Mouse (Mus musculus) neural tube, embryonic 14.5 days (tissue): ENCODE measurements around the gene Sema6b. TPM values are rescaled to one million over a fixed set of nuclear protein-coding genes. Genes with fewer than 3 reads are reported as not detected.
A peak's percentile ranks its signal among the peaks of the same experiment; 100 is the strongest.
"Not testable (repeated sequence)": the region's sequence is repeated elsewhere in the genome, so short reads cannot be mapped to it uniquely, and the experiment has no call there.

Experiments used
- ATAC-seq: fragments of 200-750 bp; cut with Nextera tagmentation; 2 replicates; pipeline ENCODE4 v1.8.0; 2017; ENCODE audit warnings: low read depth, mild to moderate bottlenecking, moderate TSS enrichment, moderate library complexity
- H3K27ac ChIP-seq: fragments of 300-500 bp; sonication (generic); 2 replicates; pipeline ENCODE4 v1.5.1; 2014; ENCODE audit warnings: low read depth, mild to moderate bottlenecking, control low read depth, low read length, moderate library complexity, mixed read lengths
- H3K27me3 ChIP-seq: fragments of 300-500 bp; sonication (generic); 2 replicates; pipeline ENCODE4 v1.6.1; 2014; ENCODE audit warnings: low read length; ENCODE audit not compliant: control insufficient read depth, insufficient read depth
- H3K36me3 ChIP-seq: fragments of 300-500 bp; sonication (generic); 2 replicates; pipeline ENCODE4 v1.6.1; 2014; ENCODE audit warnings: low read length, mixed read lengths; ENCODE audit not compliant: control insufficient read depth, insufficient read depth
- H3K4me1 ChIP-seq: fragments of 300-500 bp; sonication (generic); 2 replicates; pipeline ENCODE4 v1.6.1; 2014; ENCODE audit warnings: low read length; ENCODE audit not compliant: control insufficient read depth, insufficient read depth
- H3K4me2 ChIP-seq: fragments of 300-500 bp; sonication (generic); 2 replicates; pipeline ENCODE4 v1.6.1; 2014; ENCODE audit warnings: mild to moderate bottlenecking, low read depth, low read length, control low read depth
- H3K4me3 ChIP-seq: fragments of 300-500 bp; sonication (generic); 2 replicates; pipeline ENCODE4 v1.5.1; 2014; ENCODE audit warnings: low read depth, low read length, control low read depth, mixed read lengths
- H3K9ac ChIP-seq: fragments of 300-500 bp; sonication (generic); replicated peaks from 2 replicates; pipeline ENCODE4 v1.6.1; 2014; ENCODE audit warnings: low read depth, mild to moderate bottlenecking, control low read depth, low read length, mixed read lengths
- H3K9me3 ChIP-seq: fragments of 300-500 bp; sonication (generic); 2 replicates; pipeline ENCODE4 v1.6.1; 2016; ENCODE audit warnings: low read length; ENCODE audit not compliant: control insufficient read depth
- WGBS: fragments of 180-500 bp; shearing (Covaris S2); extraction: QIAGEN DNeasy Blood & Tissue Kit; methylation state at CpG from one replicate; pipeline ENCODE4 v1.1.7; 2014; 5-methylcytosine and 5-hydroxymethylcytosine counted together
- polyA plus RNA-seq: library from polyadenylated mRNA; unstranded; fragments of >200 nt; fragmentation: Nextera tagmentation; extraction: Ambion mirVana; gene quantifications from 2 replicates; pipeline ENCODE4 v1.2.1, GENCODE M21; 2014

Gene Sema6b
- polyA plus RNA-seq, 1 experiment from 2014 or later = 13.8 TPM

- H3K4me1 ChIP-seq = no peaks in the 10 kb centered on the region
- no peak overlapping the region for H3K9ac ChIP-seq
- H3K4me2 ChIP-seq = no peak overlapping the region
- 75% methylated on average over 3 of the region's 3 CpGs for WGBS
- H3K27me3 ChIP-seq = no peaks in the 10 kb centered on the region
- no peak overlapping the region for H3K4me3 ChIP-seq
- no peaks in the 10 kb centered on the region for H3K36me3 ChIP-seq
- no peak overlapping the region for H3K27ac ChIP-seq
- H3K9me3 ChIP-seq = no peaks in the 10 kb centered on the region
- peak; percentile 9; the same call in 1 of the 2 replicates for ATAC-seq
Measured at GRCm38 (mm10) chr17:56112743-56113142, 27.4 kb downstream of the Sema6b start.

- H3K4me1 ChIP-seq = no peaks in the 10 kb centered on the region
- peak; percentile 32; the same call in 1 of the 2 replicates for ATAC-seq
- no peak overlapping the region for H3K9ac ChIP-seq
- 44% methylated on average over 5 of the region's 5 CpGs for WGBS
- no peaks in the 10 kb centered on the region for H3K36me3 ChIP-seq
- no peak overlapping the region for H3K4me3 ChIP-seq
- no peaks in the 10 kb centered on the region for H3K27me3 ChIP-seq
- H3K9me3 ChIP-seq = no peaks in the 10 kb centered on the region
- H3K4me2 ChIP-seq = no peak overlapping the region
- H3K27ac ChIP-seq = no peak overlapping the region
Measured at GRCm38 (mm10) chr17:56111864-56112263, 28.3 kb downstream of the Sema6b start.

DNA sequence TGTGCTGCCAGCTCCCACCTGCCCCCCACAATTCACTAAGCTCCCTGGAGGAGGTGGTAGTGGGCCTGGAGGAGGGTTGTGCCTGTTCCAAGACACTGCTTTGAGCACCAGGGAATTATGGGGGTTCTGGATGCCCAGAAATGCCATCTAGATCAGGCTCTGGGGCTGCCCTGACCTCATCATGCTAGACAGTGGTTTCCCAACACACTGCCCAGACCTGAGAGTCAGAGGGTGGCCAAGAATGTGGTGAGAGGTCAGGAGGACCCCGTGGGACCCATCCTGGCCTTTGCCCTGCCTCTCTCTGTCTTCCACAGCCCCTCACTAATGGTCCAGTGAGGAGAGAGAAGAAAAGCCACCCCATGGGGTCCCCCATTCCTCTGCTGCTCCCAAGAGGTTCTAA lies 29.1 kb downstream of the Sema6b start:
- 42% methylated on average over 1 of the region's 1 CpGs for WGBS
- H3K36me3 ChIP-seq = no peaks in the 10 kb centered on the region
- H3K4me2 ChIP-seq = no peak overlapping the region
- ATAC-seq = no peak
- no peak overlapping the region for H3K27ac ChIP-seq
- H3K4me1 ChIP-seq = no peaks in the 10 kb centered on the region
- no peak overlapping the region for H3K9ac ChIP-seq
- H3K4me3 ChIP-seq = no peak overlapping the region
- H3K9me3 ChIP-seq = no peaks in the 10 kb centered on the region
- no peaks in the 10 kb centered on the region for H3K27me3 ChIP-seq

- no peaks in the 10 kb centered on the region for H3K36me3 ChIP-seq
- no peak overlapping the region for H3K9ac ChIP-seq
- no peaks in the 10 kb centered on the region for H3K4me1 ChIP-seq
- no peak for ATAC-seq
- H3K9me3 ChIP-seq = no peaks in the 10 kb centered on the region
- H3K4me3 ChIP-seq = no peak overlapping the region
- H3K27me3 ChIP-seq = no peaks in the 10 kb centered on the region
- WGBS = 50% methylated on average over 4 of the region's 4 CpGs
- H3K27ac ChIP-seq = no peak overlapping the region
- H3K4me2 ChIP-seq = no peak overlapping the region
Measured at GRCm38 (mm10) chr17:56110571-56110970, 29.6 kb downstream of the Sema6b start.

DNA sequence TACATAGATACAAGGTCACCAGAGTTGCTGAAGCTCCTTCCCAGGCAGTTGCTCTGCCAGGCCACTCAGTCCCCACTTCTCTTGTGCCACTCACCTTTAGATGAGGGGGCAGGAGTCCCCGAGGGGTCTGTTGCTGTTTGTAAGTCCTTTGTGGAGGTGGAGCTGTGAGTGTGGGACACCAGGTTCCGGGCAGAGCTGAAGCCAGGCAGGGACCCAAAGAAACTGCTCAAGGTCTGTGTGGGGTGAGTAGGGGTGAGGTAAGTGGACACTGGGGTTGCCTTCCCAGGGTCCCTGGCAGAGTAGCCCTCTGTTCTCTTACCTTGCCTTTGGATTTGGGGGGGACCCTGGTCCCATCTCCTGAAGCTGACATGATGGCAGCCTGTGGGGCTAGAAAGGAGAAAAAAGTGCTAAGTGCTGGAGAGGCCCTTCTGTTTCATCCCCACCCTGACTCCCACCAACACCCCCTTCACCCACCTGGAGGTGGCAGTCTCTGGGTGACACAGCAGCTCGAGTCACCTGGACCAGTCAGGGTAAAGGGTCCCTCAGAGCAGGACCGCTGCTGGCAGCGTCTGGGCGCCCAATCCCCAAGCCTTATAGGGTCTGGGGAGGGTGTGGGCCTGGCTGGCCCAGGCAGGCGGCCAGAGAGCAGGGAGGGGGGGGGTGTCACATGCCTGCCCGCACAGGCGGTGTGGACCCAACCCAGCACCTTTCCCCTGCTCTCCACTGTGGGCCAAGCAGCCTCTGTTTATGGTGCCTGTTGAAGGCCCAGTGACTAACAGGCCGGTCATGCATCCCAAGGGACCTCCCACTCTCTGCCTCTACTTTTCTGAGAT lies 30.7 kb downstream of the Sema6b start, which contains the start of gene Plin4:
TSS of gene Plin4 (minus strand) at position 585 of the 833 bp plus-strand sequence.
- no peak within 1 kb of the TSS for H3K4me2 ChIP-seq
- ATAC-seq = no peak
- no peak within 1 kb of the TSS for H3K9ac ChIP-seq
- H3K36me3 ChIP-seq = no peaks in the 10 kb centered on the region
- H3K27ac ChIP-seq = no peak within 1 kb of the TSS
- no peak within 1 kb of the TSS for H3K4me3 ChIP-seq
- H3K27me3 ChIP-seq = no peaks in the 10 kb centered on the region
- no peaks in the 10 kb centered on the region for H3K9me3 ChIP-seq
- no peaks in the 10 kb centered on the region for H3K4me1 ChIP-seq
- WGBS = 61% methylated on average over 10 of the region's 10 CpGs

DNA sequence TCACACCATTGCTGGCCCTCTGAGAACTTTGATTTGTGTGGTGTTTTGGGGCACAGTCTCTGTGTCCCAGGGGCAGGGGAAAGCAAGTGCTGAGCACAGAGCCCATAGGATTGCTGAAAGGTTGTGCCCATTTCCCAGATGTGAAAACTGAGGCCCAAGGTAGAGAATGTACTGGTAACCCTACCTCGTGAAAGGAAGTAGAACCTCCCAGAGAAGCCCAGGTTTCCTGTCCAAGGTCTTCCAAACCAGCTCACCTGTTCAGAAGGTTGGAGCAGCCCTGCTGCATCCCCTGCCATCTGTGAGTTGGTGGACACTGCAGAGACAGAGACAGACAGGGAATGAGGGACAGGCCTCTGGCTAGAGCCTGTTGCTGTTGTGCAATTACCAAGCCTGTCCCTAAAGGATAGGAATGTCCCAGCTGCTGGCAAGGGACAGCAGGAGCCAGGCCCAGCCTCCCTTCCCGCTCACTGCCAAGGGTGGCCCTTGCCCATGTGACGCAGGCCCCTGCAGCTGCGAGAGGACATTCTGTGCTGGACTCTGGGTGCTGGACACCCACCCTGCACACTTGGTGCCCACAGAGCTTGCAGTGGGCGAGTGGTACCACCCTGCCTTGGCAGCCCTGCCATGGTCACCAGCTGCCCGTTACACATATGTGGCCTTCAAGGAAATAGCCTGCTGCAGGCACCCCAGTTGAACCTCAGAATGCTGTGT lies 31.7 kb downstream of the Sema6b start:
- no peak overlapping the region for H3K9ac ChIP-seq
- H3K4me3 ChIP-seq = no peak overlapping the region
- ATAC-seq = no peak
- no peaks in the 10 kb centered on the region for H3K4me1 ChIP-seq
- no peaks in the 10 kb centered on the region for H3K9me3 ChIP-seq
- no peak overlapping the region for H3K27ac ChIP-seq
- no peaks in the 10 kb centered on the region for H3K27me3 ChIP-seq
- H3K36me3 ChIP-seq = no peaks in the 10 kb centered on the region
- no peak overlapping the region for H3K4me2 ChIP-seq
- 78% methylated on average over 6 of the region's 6 CpGs for WGBS

DNA sequence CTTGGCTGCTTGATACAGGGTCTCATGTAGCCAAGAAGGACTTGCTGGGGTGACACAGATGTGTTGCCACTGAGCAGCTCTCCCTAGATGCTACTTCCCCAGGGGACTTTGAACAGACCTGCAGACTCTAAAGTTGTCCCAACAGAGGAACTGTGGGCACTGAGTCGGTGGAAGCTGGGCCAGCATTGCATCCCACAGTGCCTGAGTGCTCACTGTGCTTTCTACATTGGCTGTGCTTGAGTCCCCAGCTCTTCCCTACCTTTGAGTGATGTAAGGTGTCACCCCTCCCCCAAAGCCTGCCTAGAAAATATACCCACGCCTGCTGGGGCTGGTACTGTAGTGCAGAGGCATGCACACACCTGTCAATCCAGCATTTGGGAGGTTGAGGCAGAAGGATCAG lies 32.4 kb downstream of the Sema6b start:
- no peak overlapping the region for H3K4me3 ChIP-seq
- ATAC-seq = no peak
- H3K27ac ChIP-seq = no peak overlapping the region
- H3K36me3 ChIP-seq = 0 out of 2 replicates have a peak, but pooled peaks cover 5% of the 10 kb centered on the region
- H3K27me3 ChIP-seq = no peaks in the 10 kb centered on the region
- no peaks in the 10 kb centered on the region for H3K9me3 ChIP-seq
- H3K4me2 ChIP-seq = no peak overlapping the region
- H3K9ac ChIP-seq = no peak overlapping the region
- no peaks in the 10 kb centered on the region for H3K4me1 ChIP-seq
- WGBS = 79% methylated on average over 2 of the region's 2 CpGs

DNA sequence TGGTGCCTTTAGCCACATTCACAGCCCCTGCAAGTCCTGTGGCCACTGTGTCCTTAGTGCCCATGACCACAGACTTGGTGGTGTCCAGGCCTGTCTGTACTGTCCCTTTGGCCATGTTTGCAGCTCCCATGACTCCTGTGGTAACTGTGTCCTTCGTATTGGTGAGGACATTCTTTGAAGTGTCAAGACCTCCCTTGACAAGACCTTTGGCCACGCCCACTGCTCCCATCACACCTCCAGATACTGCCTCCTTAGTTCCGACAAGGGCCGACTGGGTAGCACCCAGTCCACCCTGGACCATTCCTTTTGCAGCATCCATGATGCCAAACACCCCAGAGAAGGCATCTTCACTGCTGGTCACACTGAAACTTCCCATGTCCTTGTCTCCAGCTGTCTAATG lies 33.2 kb downstream of the Sema6b start:
- no peaks in the 10 kb centered on the region for H3K9me3 ChIP-seq
- no peak for ATAC-seq
- WGBS = 78% methylated on average over 4 of the region's 4 CpGs
- H3K27ac ChIP-seq = no peak overlapping the region
- H3K27me3 ChIP-seq = no peaks in the 10 kb centered on the region
- no peaks in the 10 kb centered on the region for H3K4me1 ChIP-seq
- H3K9ac ChIP-seq = no peak overlapping the region
- H3K4me3 ChIP-seq = no peak overlapping the region
- H3K4me2 ChIP-seq = no peak overlapping the region
- peaks cover 11% of the 10 kb centered on the region for H3K36me3 ChIP-seq

- H3K4me3 ChIP-seq, H3K4me2 ChIP-seq, H3K27me3 ChIP-seq, H3K27ac ChIP-seq, ATAC-seq, H3K9me3 ChIP-seq, H3K4me1 ChIP-seq, H3K9ac ChIP-seq: not testable (repeated sequence)
- WGBS = 95% methylated on average over 4 of the region's 4 CpGs
- H3K36me3 ChIP-seq = peaks cover 14% of the 10 kb centered on the region
Measured at GRCm38 (mm10) chr17:56106436-56106835, 33.7 kb downstream of the Sema6b start.
